Mouse (Mus musculus) embryonic fibroblast, embryonic 13.5 days (primary cell): ENCODE measurements around the gene Tfpi.

Experiments
- CTCF ChIP-seq: IDR thresholded peaks from 2 replicates; pipeline ENCODE4 v1.5.1; 2011; ENCODE audit warnings: mild to moderate bottlenecking, control low read depth, low read length, moderate library complexity, borderline replicate concordance; ENCODE audit not compliant: insufficient read depth
- POLR2A ChIP-seq: IDR thresholded peaks from 2 replicates; pipeline ENCODE4 v1.6.1; 2011; ENCODE audit warnings: low read depth, mild to moderate bottlenecking, control low read depth, low read length, moderate library complexity

GRCm38 (mm10) chr2:84416501-84416900, 60.1 kb downstream of the Tfpi start:
- no peak for TF ChIP-seq CTCF
- TF ChIP-seq POLR2A, result no peak
